Mouse (Mus musculus) forebrain, embryonic 13.5 days (tissue): ENCODE data around the gene Syt11. TPM values are rescaled to one million over a fixed set of nuclear protein-coding genes. Genes with fewer than 3 reads are reported as not detected.

Experiments
- ATAC-seq: fragments of 200-750 bp; cut with Nextera tagmentation; 2 replicates; pipeline ENCODE4 v1.8.0; 2017
- H3K27ac ChIP-seq: fragments of 300-500 bp; sonication (generic); 2 replicates; pipeline ENCODE4 v1.5.1; 2015; ENCODE audit warnings: inconsistent platforms, mild to moderate bottlenecking, moderate library complexity
- H3K27me3 ChIP-seq: fragments of 300-500 bp; sonication (generic); 2 replicates; pipeline ENCODE4 v1.6.1; 2015; ENCODE audit warnings: mild to moderate bottlenecking, inconsistent platforms
- H3K36me3 ChIP-seq: fragments of 300-500 bp; sonication (generic); 2 replicates; pipeline ENCODE4 v1.6.1; 2015; ENCODE audit warnings: mild to moderate bottlenecking, inconsistent platforms; ENCODE audit not compliant: poor library complexity, severe bottlenecking
- H3K4me1 ChIP-seq: fragments of 300-500 bp; sonication (generic); 2 replicates; pipeline ENCODE4 v1.6.1; 2015; ENCODE audit warnings: inconsistent platforms
- H3K4me2 ChIP-seq: fragments of 300-500 bp; sonication (generic); 2 replicates; pipeline ENCODE4 v1.6.1; 2015; ENCODE audit warnings: inconsistent platforms, mild to moderate bottlenecking, moderate library complexity
- H3K4me3 ChIP-seq: fragments of 300-500 bp; sonication (generic); 2 replicates; pipeline ENCODE4 v1.5.1; 2015; ENCODE audit warnings: mild to moderate bottlenecking, inconsistent platforms
- H3K9ac ChIP-seq: fragments of 300-500 bp; sonication (generic); 2 replicates; pipeline ENCODE4 v1.6.1; 2015; ENCODE audit warnings: mild to moderate bottlenecking, inconsistent platforms
- H3K9me3 ChIP-seq: fragments of 300-500 bp; sonication (generic); replicated peaks from 2 replicates; pipeline ENCODE4 v1.6.1; 2016; ENCODE audit warnings: inconsistent platforms
- WGBS: fragments of 180-500 bp; shearing (Covaris S2); methylation state at CpG from one replicate; pipeline ENCODE4 v1.1.7; 2015; 5-methylcytosine and 5-hydroxymethylcytosine counted together
- polyA plus RNA-seq: library from polyadenylated mRNA; unstranded; fragments of >200 nt; fragmentation: Nextera tagmentation; extraction: Ambion mirVana; gene quantifications from 2 replicates; pipeline ENCODE4 v1.2.1, GENCODE M21; 2015

Gene Syt11
- polyA plus RNA-seq, 1 experiment from 2014 or later: 218 TPM

DNA sequence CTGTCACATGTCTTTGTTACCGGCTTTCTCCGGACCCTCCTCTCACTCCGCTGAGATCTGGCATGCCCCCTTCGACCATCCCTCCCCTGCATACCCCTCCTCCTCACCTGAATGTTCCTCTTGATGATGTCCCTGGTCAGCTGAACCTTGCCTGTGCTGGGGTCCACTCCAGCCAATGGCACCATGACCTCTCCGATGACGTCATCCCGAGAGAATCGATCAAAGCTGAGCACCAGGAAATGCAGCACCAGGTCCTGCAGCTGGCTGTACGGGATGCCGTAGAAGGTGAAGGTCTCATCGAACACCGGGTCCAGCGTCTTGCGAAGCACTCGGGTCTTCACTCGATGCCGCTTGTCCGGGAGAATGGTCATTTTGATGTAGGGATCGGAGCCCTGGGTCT is 13.3 kb downstream of the Syt11 start:
- H3K4me1 ChIP-seq: peaks cover 51% of the 10 kb centered on the region
- H3K9me3 ChIP-seq: no peaks in the 10 kb centered on the region
- H3K4me2 ChIP-seq: no peak overlapping the region
- peaks cover 72% of the 10 kb centered on the region for H3K36me3 ChIP-seq
- H3K9ac ChIP-seq: no peak overlapping the region
- no peak for ATAC-seq
- H3K27ac ChIP-seq: peak overlapping the region; percentile 37; the same call in 1 of the 2 replicates
- no peak overlapping the region for H3K4me3 ChIP-seq
- no peaks in the 10 kb centered on the region for H3K27me3 ChIP-seq
- WGBS: 95% methylated on average over 19 of the region's 19 CpGs

DNA sequence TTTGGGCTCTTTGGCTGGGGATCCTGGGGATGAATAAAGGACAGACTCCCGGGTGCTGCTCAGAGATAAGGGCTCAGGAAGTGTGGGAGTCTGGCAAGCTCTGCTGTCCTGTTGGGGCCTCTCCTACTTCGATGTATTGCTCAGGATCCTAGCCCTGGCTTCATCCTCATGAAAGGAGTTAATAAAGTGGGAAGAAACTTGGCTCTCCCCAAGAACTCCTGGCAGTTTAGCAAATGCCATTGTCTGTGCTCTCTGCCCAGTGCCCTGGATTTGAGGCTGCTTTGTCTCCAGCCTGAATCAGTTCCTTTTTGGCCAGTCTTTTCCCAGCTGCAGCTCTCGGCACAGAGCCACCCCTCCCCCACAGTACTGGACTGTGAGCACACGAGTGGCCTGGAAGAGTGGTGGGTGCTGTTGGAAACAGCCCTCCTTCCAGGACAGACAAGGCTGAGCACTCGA is 16.9 kb downstream of the Syt11 start:
- peak overlapping the region; percentile 12 for H3K4me3 ChIP-seq
- H3K36me3 ChIP-seq: peaks cover 81% of the 10 kb centered on the region
- peaks cover 77% of the 10 kb centered on the region for H3K4me1 ChIP-seq
- ATAC-seq: peak; percentile 90
- H3K27me3 ChIP-seq: no peaks in the 10 kb centered on the region
- peak overlapping the region; percentile 65 for H3K9ac ChIP-seq
- WGBS: 2% methylated on average over 5 of the region's 5 CpGs
- no peaks in the 10 kb centered on the region for H3K9me3 ChIP-seq
- peak overlapping the region; percentile 48 for H3K4me2 ChIP-seq
- H3K27ac ChIP-seq: peak overlapping the region; percentile 97

DNA sequence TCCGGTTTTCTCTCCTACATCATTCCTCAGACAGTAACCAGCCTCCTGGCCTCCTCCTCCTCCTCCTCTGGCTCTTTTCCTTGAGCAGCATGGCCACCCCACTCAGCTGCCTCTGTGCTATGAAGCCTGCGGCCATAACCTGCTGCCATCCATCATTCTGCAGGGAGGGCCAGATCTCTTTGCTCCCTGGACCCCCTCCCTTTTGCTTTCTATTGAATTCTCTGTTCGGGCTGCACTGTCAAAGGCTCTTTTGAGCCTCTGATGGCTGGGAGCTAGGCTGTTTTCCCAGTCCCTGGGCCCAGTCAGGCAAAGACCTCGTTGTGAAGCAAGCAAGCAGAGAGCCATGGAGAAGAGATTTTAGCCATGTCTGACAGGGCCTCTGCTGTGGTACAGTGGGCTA is 18.7 kb downstream of the Syt11 start:
- peak overlapping the region; percentile 10; the same call in 1 of the 2 replicates for H3K4me3 ChIP-seq
- H3K4me1 ChIP-seq: peaks cover 63% of the 10 kb centered on the region
- no peaks in the 10 kb centered on the region for H3K9me3 ChIP-seq
- no peaks in the 10 kb centered on the region for H3K27me3 ChIP-seq
- ATAC-seq: peak; percentile 58
- peak overlapping the region; percentile 48 for H3K4me2 ChIP-seq
- 21% methylated on average over 4 of the region's 4 CpGs for WGBS
- H3K36me3 ChIP-seq: peaks cover 82% of the 10 kb centered on the region
- peak overlapping the region; percentile 97 for H3K27ac ChIP-seq
- H3K9ac ChIP-seq: peak overlapping the region; percentile 58

DNA sequence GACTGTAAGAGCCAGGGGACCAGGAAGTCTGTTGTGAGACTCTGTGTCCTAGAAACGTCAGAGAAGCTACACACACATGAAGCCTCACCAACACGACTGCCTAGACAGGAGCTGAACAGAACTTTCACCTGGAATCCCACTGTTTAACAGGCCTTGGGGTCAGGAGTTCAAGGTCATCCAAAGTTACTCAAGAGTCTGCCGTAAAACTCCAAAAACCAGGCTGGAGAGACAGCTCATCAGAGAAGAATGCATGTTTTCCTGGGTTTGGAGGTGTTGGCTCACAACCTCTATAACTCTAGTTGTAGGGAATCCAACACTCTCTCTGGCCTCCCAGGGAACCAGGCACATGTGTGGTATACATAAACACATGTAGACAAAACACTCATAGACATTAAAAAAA is 19.4 kb downstream of the Syt11 start:
- H3K4me3 ChIP-seq: no peak overlapping the region
- no peak overlapping the region for H3K27ac ChIP-seq
- 0 out of 2 replicates have a peak overlapping the region, but pooled peaks have one; percentile 8 for H3K4me2 ChIP-seq
- 81% methylated on average over 3 of the region's 3 CpGs for WGBS
- H3K36me3 ChIP-seq: peaks cover 81% of the 10 kb centered on the region
- peaks cover 61% of the 10 kb centered on the region for H3K4me1 ChIP-seq
- no peak overlapping the region for H3K9ac ChIP-seq
- no peaks in the 10 kb centered on the region for H3K9me3 ChIP-seq
- H3K27me3 ChIP-seq: no peaks in the 10 kb centered on the region
- no peak for ATAC-seq

DNA sequence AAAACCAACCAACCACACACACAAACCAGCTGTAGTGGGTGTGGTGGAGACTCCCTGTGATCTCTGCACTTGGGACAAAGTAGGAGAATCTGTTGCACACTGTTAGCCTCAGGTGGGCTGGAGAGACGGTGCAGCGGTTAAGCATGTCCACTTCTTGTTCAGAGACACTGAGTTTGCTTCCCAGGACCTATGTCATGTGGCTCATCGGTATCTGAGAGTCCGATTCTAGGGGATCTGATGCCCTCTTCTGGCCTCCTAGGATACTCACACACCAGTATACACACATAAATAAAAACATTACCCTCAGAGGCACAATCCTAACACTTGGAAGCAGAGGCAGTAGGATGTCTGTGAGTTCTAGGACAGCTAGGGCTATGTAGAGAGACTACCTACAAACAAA is 20.7 kb downstream of the Syt11 start:
- peaks cover 3% of the 10 kb centered on the region for H3K9me3 ChIP-seq
- peaks cover 81% of the 10 kb centered on the region for H3K36me3 ChIP-seq
- no peak overlapping the region for H3K27ac ChIP-seq
- H3K4me2 ChIP-seq: no peak overlapping the region
- no peak for ATAC-seq
- no peak overlapping the region for H3K4me3 ChIP-seq
- peaks cover 52% of the 10 kb centered on the region for H3K4me1 ChIP-seq
- WGBS: 82% methylated on average over 4 of the region's 4 CpGs
- H3K27me3 ChIP-seq: no peaks in the 10 kb centered on the region
- no peak overlapping the region for H3K9ac ChIP-seq

DNA sequence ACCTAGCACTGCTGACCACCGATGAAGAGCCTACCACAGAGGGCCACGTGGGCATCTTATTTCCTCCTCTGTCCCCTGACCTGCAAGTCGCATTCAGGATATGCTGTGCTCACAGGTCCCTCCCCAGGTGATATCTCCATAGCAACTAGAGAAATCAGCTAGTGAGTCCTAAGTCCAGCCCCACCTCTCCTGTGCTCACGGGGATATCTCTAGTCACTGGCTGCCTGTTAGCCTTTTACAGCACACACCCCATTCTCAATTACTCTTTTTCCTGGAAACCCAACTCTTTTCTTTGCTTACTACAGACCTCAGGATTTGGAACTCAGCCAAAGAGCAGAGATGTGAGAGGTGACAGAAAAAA is 28.1 kb downstream of the Syt11 start:
- no peak overlapping the region for H3K27ac ChIP-seq
- no peak overlapping the region for H3K9ac ChIP-seq
- no peaks in the 10 kb centered on the region for H3K4me1 ChIP-seq
- H3K36me3 ChIP-seq: peaks cover 96% of the 10 kb centered on the region
- H3K27me3 ChIP-seq: no peaks in the 10 kb centered on the region
- H3K4me2 ChIP-seq: no peak overlapping the region
- whole genome bisulfite sequencing: 82% methylated on average over 4 of the region's 4 CpGs
- peaks cover 23% of the 10 kb centered on the region for H3K9me3 ChIP-seq
- no peak for ATAC-seq
- H3K4me3 ChIP-seq: no peak overlapping the region

DNA sequence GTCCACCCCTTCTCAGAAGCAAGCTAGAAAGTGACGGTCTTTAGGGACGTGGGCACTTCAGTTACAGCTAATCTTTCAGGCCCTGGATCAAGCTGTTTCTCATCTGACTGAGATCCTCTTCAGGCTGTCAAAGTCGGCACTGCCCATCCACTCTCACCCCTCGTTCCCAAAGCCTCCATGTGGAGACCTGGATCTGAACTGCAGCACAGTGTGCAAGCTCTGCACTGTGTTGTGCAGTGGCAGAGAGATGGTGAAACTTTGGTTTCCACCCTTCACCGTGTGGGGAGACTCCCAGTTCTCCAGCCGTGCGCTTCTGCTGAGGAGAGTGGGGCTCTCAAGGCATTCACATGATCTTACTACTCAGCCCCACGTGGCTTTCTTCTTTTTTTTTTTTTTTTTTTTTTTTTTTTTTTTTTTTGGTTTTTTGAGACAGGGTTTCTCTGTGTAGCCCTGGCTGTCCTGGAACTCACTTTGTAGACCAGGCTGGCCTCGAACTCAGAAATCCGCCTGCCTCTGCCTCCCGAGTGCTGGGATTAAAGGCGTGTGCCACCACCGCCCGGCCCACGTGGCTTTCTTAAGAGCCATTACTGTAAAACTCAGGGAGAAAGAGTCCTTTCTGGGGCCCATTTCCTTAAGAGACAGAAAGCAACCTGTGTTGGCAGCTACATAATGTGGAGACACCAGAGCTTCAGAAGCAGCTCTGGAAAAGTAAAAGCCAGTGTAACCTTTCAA is 28.7 kb downstream of the Syt11 start:
- Histone ChIP-seq H3K27me3 (no peaks in the 10 kb centered on the region), H3K9ac (no peak overlapping the region), H3K36me3 (peaks cover 96% of the 10 kb centered on the region), H3K9me3 (peaks cover 23% of the 10 kb centered on the region), H3K4me1 (no peaks in the 10 kb centered on the region), H3K27ac (no peak overlapping the region; the same call in 1 of the 2 replicates), H3K4me2 (no peak overlapping the region), H3K4me3 (no peak overlapping the region)
- no peak for ATAC-seq
- 92% methylated on average over 15 of the region's 15 CpGs for WGBS

DNA sequence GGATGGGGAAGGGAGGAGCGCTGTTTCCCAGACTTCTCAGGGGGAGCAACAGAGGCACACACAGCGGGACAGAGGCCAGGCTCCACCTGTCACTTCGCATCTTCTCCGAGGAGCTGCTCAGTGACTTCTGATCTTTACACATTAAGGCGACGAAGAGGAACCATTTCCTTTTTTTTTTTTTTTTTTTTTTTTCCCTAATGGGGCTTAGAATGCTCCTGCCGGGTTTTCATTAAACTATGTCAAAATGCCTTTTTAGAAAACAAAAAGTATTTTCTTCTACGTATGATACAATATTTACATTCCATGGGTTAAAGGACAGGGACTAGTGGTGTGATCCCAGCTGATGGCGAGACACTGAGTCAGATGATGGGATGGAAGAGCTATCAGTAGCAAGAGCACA is 29.4 kb downstream of the Syt11 start:
- Histone ChIP-seq H3K27me3 (no peaks in the 10 kb centered on the region), H3K36me3 (peaks cover 90% of the 10 kb centered on the region), H3K4me3 (no peak overlapping the region), H3K9me3 (peaks cover 23% of the 10 kb centered on the region), H3K4me2 (no peak overlapping the region), H3K4me1 (no peaks in the 10 kb centered on the region), H3K9ac (no peak overlapping the region), H3K27ac (no peak overlapping the region; the same call in 1 of the 2 replicates)
- ATAC-seq: no peak
- WGBS: 97% methylated on average over 9 of the region's 9 CpGs

DNA sequence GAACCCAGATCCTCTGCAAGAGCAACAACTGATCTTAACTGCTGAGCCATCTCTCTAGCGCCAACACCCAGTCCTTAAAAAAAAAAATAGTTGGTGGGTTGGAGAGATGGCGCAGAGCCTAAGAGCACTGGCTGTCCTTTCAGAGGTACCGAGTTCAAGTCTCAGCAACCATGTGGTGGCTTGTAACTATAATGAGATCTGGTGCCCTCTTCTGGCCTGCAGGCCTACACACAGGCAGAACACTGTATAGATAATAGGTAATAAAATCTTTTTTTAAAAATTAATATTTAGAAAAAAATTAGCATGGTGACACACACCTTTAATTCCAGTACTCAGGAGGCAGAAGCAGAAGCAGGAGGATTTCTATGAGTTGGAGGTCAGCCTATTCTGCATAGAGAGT is 34.8 kb downstream of the Syt11 start:
- H3K9me3 ChIP-seq: no peaks in the 10 kb centered on the region
- H3K27ac ChIP-seq: no peak overlapping the region
- no peak for ATAC-seq
- peaks cover 74% of the 10 kb centered on the region for H3K36me3 ChIP-seq
- no peaks in the 10 kb centered on the region for H3K27me3 ChIP-seq
- 98% methylated on average over 3 of the region's 3 CpGs for WGBS
- H3K4me3 ChIP-seq: no peak overlapping the region
- H3K9ac ChIP-seq: no peak overlapping the region
- no peaks in the 10 kb centered on the region for H3K4me1 ChIP-seq
- no peak overlapping the region for H3K4me2 ChIP-seq

DNA sequence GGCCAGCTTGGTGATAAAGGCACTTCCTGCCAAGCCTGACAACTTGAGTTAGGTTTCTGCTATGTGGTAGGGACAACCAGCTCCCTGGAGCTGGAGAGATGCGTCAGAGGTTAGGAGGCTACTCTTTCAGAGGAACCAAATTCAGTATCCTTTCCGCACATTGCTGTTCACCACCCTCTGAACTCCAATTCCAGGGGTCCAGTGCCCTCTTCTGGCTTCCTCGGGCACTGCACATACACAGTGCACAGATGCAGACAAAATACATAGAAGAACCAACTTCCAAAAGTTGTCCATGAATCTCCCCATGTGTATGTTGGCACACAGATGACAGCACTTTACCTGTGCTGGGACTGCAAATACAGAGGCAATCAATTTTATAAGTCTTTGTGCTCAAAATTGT is 36.3 kb downstream of the Syt11 start:
- peaks cover 69% of the 10 kb centered on the region for H3K36me3 ChIP-seq
- no peak overlapping the region for H3K4me2 ChIP-seq
- 61% methylated on average over 3 of the region's 3 CpGs for WGBS

DNA sequence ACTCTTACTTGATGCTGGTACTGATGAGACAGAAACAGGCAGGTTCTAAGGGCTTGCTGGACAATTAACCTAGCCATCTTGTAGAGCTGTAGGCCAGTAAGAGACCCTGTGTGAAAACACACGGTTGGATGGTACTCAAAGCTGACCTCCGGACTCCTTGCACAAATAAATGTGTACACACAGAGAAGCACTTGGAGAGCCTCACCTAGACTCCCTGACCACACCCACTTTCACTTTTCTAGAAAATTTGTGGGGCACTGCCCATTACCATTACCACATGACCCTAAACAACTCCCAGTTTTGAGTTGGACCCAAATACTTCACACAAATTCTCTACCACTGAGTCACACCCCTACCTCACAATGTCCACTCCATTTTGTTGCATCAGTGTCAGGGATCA is 38.4 kb downstream of the Syt11 start:
- ATAC-seq: no peak
- H3K4me2 ChIP-seq: no peak overlapping the region
- H3K9me3 ChIP-seq: peaks cover 6% of the 10 kb centered on the region; the same call in 1 of the 2 replicates
- H3K36me3 ChIP-seq: peaks cover 62% of the 10 kb centered on the region
- H3K27me3 ChIP-seq: no peaks in the 10 kb centered on the region
- no peak overlapping the region for H3K4me3 ChIP-seq
- 96% methylated on average over 2 of the region's 2 CpGs for WGBS
- no peak overlapping the region for H3K27ac ChIP-seq
- H3K4me1 ChIP-seq: no peaks in the 10 kb centered on the region
- H3K9ac ChIP-seq: no peak overlapping the region

More for the DNA sequence above, 36.3 kb downstream of the Syt11 start:
- no peak for ATAC-seq
- Histone ChIP-seq H3K4me1 (no peaks in the 10 kb centered on the region), H3K4me3 (no peak overlapping the region), H3K27ac (no peak overlapping the region), H3K27me3 (no peaks in the 10 kb centered on the region), H3K9me3 (no peaks in the 10 kb centered on the region), H3K9ac (no peak overlapping the region)

DNA sequence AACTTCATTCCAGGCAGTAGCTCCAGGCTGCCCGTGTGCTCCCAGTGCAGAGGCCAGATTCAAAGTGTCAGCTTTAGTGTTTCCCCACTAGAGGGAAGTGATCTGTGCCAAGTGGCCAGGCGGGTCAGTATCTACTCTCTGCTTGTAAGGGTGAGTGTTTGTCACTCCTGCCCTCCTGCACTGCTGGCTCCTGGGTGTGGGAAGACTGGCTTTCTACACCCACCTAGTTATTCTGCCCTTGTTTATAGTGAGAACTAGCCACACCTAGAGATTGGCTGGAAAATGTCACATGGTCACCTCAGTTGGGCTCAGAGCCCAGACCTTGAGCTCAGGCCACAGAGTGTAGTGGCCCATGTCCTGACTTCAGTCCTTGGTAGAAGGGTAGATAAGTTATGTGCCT is 55.9 kb downstream of the Syt11 start:
- no peak overlapping the region for H3K27ac ChIP-seq
- no peak overlapping the region for H3K9ac ChIP-seq
- no peak overlapping the region for H3K4me2 ChIP-seq
- no peaks in the 10 kb centered on the region for H3K27me3 ChIP-seq
- peaks cover 21% of the 10 kb centered on the region for H3K4me1 ChIP-seq
- H3K9me3 ChIP-seq: no peaks in the 10 kb centered on the region
- H3K36me3 ChIP-seq: peaks cover 41% of the 10 kb centered on the region
- WGBS: 85% methylated on average over 2 of the region's 2 CpGs
- ATAC-seq: no peak
- no peak overlapping the region for H3K4me3 ChIP-seq

DNA sequence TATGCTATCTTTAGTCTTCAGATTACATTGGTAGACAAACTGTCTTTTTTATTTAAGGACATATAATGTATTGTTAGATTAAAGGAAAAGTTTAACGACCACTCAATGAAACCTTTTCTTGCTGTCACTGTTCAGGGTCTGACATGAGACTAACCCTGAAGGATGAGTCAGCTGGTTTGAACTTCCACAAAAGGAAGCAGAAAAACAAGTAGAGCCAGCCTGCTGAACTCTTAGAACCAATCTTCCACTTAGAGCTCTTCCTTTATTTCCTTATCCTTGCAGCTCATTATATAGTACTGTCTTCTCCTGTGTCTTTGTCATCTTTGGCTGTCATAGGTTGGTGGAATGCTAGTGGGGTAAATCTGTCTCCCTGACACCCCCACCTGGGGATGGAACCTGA is 57.1 kb downstream of the Syt11 start:
- Histone ChIP-seq H3K9me3 (no peaks in the 10 kb centered on the region), H3K36me3 (peaks cover 46% of the 10 kb centered on the region), H3K4me2 (peak overlapping the region; percentile 92), H3K27ac (no peak overlapping the region), H3K4me1 (peaks cover 21% of the 10 kb centered on the region), H3K9ac (peak overlapping the region; percentile 30; the same call in 1 of the 2 replicates), H3K27me3 (no peaks in the 10 kb centered on the region), H3K4me3 (peak overlapping the region; percentile 70)
- WGBS: 71% methylated on average over 1 of the region's 1 CpGs
- no peak for ATAC-seq
